Mouse (Mus musculus) thymus, postnatal 25 days (tissue): Measurements from ENCODE around the gene Cldnd1.

Source experiments
- DNase-seq: peaks from one replicate; pipeline ENCODE4 v3.0.0; 2022

Cldnd1 gene

DNA sequence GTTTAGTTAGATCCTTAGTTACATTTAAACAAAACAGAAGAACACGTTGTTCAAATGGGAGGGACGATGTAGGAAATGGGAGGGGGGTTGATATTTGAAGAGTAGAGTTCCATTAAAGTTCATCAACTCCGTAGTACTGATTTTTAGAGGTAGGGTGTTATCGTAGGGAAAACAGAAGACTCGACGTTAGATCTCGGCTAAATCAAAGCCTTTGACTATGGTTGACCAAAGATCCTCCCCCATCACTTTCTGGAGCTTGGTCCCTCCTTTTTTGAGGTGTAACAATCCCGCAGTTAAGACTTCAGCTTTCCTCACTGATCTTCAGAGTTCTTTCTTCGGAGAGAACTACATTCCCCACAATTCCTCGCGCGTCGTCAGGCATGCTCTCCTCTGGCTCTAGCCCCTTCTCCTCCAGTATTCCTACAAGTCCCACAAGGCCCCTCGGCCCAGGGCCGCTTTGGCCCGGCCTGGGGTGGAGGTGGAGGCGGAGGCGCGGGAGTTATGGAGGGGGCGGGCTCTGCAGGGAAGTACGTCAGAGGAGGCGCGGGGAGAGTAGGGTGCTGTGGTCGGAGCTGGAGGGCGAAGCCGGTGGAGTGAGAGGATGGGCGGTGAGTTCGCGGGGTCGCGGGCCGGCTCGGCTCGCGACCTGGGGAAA is at the start of gene Cldnd1:
TSS of gene Cldnd1 (plus strand) at position 434 of the 655 bp plus-strand sequence.
- peak; percentile 94 for DNase-seq

DNA sequence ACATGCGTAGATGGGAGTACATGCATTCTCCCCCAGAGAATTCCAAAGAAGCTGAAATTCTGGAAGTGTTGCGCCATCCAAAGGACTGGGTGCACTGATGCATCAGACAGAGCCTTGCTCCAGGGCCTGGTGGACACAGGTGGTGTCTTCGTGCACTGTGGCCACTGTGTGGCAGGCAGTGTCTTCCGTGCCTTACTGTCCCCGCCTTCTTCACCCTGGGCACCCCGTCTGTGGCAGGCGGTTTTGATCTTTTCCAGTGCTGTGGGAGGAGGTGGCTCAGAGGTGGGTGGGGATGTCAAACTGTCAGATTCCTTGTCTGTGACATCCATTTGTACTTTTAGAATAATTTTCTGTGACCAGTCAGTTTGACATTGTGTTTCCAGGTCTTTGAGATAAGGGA is 49.0 kb upstream of the Cldnd1 start:
- DNase-seq = no peak

DNA sequence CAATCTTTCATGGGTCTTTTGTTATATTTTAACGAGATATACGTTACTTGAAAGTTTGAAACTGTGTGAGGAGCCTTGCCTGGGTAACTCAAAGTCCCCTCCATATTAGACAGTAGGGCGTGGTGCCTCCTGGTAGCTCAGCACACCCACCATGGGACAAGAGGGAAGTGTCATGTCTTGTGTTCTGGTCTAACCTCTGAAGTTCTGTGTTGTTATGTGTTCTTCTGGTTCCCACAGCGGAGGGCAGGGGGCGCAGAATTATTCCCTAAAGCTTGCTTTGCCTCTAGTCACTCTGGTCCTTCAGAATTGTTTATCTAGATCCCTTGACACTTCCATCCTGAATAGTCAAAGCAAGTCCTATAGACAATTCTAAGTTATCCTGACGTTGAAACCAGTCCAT is 45.7 kb upstream of the Cldnd1 start:
- no peak for DNase-seq

DNA sequence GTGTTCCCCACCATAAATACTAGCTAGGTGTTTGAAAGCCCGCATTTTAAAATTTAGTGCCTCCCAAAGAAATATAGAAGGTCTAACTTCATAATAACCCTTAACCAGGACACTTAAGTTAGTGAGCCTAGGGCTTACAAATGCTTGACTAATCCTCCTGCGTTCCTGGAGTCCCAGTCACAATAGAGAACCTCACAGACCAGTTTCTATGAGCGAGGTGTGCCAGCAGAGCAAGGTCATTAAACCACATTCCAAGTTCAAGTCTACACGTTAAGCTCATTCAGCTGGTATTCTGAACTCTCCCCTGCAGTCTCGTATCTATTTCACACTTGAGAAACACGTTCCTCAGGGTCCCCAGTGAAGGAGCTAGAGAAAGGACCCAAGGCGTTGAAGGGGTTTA is 44.8 kb upstream of the Cldnd1 start:
- DNase-seq = no peak

DNA sequence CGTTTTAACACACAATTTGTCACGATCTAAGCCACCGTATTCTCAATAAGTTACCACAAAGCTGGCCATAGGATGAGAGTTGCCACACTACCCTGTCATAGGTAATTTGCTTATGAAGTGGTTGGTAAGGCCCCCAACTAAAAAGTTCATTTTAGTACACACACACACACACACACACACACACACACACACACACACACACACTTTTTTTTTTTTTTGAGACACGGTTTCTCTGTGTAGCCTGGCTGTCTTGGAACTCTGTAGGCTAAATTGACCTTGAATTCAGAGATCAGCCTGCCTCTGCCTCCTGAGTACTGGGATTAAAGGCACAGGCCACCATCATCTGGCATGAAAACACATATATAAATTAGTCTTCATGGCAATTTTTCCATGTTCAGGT is 43.8 kb upstream of the Cldnd1 start:
- no peak for DNase-seq

DNA sequence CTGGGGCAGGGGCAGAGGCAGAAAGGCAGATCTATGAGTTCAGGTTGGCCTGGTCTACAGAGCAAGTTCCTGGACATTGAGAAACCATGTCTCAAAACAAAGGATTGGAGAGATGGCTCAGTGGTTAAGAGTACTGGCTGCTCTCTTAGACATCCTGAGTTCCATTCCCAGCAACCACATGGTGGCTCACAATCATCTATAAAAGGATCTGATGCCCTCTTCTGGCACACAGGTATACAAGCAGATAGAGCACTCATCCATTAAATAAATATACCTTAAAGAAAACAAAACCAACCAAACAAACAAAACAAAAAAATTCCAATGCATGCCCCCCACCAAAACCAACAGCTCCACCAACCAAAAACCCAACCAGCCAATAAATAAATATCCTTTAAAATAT is 43.2 kb upstream of the Cldnd1 start:
- no peak for DNase-seq

DNA sequence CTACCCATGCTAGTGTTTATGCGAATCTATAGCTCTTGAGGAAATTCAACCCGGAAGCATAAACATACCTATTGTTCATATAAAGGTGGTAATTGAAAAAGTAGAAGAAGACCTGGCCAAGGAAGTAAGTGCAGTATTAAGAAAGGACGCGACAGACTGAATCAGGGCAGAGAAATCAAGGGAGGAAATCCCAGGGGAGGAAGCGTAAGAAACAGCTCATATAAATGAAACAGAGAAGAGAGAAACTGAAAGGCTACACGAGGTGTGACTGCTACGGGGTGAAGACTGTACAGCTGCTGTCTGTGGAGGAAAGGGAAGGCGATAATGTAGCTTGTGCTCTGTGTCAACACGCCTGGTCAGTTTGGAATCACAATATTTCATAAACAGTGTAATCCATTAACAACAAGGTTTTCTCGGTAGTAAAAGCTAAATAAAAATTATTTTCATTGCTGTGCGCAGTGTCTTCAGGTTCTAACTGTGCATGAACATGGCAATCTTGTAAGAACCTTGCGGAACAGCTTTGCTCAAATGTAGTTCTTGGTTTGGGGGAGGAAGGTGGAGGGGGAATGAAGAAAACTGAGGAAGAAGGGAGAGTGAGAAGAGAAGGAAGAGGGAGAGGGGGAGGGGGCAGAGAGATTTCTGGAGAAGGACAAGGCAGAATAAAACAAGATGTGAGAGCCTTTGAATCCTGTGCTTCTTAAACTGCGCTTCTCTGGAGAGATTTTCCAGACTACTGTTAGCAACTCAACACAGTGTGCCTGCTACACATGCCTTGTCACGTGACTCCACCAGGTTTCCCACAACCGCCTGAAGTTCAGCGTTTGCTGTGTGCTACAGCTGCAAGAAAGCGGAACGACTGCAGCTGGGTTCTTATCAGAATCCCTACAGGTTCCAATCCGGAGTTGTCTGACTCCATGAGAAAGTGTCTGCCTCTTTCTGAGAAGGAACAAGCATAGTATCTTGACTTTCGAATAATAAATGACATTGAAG is 41.9 kb upstream of the Cldnd1 start:
- DNase-seq = peak; percentile 10

DNA sequence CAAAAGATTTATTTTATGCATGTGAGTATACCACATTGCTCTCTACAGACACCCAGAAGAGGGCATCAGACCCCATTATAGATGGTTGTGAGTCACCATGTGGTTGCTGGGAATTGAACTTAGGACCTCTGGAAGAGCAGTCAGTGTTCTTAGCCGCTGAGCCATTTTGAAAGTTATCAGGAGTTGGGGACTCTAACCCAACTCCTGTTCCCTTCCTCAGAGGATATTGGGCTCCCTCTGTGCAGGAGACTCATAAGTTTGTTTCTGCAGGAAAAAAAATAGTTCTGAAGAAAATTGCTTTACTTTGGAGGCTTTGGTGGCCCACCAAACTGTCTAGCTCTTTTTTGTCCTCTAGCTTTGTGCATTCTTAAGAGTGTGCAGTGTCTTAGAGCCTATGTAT is 39.2 kb upstream of the Cldnd1 start:
- no peak for DNase-seq

DNA sequence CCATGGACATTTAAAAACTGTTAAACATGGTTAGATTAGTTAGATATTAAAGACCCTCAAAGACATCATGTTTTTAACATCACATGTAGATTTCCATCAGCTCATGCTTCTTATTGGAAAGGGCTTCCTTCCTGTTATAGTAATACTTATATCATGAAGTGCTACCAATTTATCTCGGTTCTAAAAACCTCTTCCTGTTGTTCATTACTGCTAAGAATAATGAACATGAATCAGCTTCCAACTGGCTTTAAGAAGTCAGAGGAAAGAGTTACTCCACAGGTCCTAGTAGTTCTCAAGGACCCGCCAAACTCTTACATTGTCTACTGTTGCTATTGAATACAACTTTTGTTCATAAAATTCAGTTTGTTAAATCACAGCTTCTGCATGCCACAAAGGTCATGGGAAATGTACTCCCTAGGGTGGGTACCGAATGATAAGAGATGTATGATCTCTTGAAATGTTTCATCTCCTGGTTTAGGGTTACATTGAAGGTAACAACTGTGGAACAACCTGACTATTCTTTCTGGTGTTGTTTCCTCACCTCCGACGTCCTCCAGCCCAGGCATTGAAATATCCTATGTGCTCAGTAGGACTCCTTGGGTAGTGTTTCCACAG is 38.0 kb upstream of the Cldnd1 start:
- DNase-seq = no peak

DNA sequence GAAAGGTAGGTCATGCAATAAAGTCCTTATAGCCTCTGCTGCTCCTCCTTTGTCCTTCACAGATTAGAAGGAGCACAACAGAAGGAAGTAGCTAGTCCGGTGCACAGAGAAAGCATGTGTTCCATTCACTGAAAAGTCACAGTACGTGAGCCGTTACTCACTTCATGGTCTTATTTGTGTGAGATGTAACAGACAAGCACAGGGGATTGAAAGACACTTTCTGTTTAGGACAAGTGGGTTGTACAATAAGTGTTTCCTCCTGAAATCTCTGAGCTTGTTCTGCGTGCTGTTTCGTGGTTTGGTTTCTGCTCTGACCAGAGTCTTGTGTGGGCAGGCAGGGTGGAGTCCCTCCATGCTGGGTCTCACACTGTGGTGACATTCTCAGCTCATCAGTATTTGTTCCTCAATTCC is 37.4 kb upstream of the Cldnd1 start:
- no peak for DNase-seq

DNA sequence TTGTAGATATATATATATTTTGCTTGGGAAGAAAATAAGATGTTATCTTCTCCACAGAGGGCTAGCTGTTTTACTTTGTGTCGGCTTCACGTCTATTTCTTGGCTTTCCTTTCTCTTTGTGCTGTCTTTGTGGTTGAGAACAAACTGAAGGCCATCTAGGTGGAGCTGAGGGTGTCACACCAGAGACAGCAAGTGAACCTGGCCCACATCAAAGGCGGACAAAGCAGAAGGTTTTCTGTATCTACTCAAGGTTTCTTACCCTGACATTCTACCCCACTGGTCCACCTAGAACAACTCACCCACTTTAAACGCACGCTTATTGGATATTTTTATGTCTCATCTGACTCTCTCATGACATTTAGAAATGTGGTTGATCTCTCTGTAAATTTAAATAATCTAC is 33.6 kb upstream of the Cldnd1 start:
- no peak for DNase-seq

DNA sequence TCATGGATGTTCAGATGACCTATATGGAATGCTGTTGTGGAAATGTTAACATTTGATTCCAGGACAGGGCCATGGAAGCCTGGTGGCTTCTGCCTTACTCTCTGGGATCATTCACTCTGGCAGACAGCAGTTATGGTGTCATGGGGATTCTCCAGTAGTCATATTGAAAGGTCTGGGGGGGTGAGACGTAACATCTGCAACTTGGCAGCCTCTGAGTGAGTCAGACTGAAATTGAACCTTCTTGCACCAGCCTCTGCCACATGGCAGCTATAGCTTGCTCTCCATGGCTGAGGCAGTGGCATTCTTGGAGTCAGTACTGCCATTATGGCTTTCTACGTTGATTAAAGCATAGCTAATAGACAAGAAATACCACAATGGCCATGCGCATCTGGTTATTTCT is 30.9 kb upstream of the Cldnd1 start:
- DNase-seq = no peak

DNA sequence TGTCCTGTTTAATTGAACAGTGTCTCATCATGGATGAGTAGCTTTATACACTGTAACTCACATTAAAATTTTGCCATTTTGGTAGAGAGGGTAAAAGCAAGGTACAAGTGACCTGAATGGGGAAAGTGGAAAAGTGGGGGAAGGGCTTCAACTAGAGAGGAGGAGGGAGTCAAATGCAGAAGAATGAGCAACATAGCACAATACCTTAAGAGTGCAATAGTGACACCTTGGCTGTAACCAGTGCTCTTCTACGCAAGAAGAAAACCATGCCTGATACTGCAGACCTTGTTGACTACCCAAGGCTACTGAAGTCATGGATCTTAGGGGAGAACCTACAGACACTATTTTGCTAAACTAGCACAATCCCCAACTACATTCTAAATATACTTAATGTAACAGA is 30.4 kb upstream of the Cldnd1 start:
- no peak for DNase-seq

DNA sequence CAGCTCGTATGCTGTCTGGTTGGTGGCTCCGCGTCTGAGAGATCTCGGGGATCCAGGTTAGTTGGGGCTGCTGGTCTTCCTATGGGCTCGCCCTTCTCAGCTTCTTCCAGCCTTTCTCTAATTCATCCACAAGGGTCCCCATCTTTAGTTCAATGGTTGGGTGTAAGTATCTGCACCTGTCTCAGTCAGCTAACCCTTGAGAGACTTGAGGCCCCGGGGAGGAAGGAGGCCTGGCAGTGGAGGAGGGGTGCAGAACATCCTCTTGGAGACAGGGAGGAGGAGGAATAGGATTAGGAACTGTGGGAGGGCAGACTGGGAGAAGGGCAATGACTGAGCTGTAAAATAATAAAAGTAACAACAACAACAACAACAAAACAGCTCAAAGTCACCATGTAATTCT is 27.5 kb upstream of the Cldnd1 start:
- no peak for DNase-seq

DNA sequence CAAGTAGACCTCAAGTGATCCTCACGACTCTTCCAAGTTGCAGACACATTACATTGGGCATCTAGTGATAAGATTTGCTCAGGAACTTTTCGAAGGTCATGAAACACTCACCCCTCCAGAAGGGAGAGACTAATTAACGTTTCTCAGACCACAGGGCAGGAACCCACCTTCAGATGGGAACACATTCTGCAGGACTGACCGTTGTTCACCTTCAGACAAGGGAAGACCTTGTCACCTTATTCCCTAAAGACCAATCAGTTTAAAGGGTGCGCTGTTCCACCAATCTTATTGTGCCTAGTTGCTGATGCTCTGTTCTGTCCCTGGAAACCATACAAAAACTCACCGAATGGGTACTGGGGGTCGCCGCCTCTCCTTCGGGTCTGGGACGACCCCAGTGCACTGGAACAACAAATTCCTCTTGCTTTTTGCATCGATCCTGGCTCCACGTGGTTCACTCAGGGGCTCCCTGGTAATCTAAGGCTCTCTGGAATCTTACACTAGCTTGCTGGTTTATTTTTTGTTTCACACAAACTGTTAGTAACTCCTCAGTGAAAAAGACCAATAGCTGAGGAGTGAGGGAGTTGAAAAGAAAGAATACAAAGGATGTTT is 26.8 kb upstream of the Cldnd1 start:
- no peak for DNase-seq

DNA sequence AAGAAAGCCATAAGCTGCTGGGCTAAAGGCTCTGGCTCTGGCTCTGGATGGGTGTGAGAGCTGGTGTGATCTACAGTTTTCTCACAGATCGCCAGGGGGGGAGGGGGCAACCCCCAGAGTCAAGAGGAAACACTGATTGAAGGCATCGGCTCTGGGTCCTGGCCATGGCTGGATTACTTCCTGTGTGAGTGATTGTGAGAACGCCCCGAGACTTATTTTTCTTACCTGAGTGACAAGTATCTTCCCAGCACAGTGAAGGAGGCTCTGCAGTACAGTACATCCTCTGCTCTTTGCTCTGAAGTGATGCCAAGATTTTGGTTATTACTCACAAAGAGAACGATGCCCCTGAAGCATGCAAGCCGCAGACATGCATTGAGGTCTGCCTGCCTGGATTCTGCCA is 25.9 kb upstream of the Cldnd1 start:
- no peak for DNase-seq

DNA sequence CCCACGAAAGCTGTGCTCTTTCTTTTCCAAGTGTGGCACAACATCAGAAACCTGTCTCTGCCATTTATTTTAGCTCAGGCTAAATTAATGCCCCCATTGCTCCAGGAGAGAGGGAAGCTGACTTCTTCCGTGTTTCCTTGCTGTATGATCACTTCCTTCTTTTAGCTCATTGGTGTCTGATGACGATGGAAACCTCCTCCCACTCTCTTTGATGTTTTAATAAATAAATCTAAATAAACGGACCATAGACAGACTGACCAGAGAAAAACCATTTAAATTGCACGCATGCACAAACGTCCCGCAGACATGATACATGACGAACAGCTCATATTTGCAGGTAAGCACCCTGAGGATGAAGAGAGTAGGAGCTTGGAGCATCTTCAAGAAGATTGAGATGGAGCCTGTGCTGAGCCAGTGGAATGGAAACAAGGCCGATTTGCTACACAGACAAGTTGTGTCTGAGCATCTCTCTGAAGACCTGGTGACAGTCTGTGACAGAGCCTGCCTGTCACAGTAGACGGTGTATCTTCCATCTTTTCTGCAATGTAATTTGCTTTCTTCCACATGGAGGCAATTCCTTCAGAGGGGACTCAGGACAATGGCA is 25.3 kb upstream of the Cldnd1 start:
- DNase-seq = no peak

DNA sequence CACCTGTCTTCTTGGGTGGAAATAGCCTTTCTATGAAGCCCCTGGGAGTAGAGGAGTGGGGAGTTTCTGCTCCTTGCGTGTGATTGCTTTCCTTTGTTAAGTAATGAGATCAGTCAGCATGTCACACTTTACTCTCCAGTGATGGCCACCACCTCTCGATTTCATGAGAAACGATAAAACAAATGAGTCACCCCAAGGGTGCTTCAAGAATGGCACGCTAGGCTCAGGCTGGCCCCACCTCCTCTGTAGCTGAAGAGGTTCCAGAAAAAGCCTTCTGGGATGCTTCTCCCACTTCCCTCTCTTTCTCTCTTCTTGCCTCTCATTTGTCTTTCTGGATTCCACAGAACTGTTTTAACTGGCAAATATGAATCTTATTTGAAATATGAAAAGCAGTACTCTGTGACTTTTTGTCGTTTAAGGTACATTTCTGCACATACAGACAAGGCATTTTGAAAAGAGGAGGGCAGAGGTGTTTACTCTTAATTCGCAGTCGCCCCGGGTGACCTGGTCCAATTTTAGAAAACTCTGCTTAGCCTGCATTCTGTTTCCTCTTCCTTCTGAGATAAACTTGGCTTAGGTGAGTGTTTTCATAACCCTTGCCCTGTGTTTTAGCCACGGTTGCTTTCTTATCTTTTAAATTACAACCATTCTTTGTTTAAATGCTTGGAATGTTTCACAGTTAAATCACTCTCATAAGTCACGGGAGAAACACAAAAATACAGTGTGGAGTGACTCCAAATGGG is 24.2 kb upstream of the Cldnd1 start:
- no peak for DNase-seq

DNA sequence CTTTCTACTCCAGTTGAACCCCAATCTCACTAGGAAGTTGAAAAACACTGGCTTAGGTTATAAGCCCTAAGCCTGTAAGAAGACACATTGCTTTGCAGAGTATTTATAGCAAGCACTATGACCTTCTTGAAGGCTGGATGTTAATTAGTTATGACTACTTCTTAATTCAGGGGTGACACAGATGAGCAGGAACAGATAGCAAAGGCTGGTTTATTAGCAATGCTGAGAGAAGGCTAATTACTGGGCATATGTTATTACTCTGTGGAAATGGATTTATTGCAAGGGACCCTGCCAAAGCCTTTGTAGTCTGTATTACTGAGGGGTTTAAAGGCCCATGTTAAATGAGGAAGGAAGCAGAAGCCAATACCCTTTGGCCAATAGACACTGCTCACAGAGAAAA is 22.7 kb upstream of the Cldnd1 start:
- DNase-seq = no peak

DNA sequence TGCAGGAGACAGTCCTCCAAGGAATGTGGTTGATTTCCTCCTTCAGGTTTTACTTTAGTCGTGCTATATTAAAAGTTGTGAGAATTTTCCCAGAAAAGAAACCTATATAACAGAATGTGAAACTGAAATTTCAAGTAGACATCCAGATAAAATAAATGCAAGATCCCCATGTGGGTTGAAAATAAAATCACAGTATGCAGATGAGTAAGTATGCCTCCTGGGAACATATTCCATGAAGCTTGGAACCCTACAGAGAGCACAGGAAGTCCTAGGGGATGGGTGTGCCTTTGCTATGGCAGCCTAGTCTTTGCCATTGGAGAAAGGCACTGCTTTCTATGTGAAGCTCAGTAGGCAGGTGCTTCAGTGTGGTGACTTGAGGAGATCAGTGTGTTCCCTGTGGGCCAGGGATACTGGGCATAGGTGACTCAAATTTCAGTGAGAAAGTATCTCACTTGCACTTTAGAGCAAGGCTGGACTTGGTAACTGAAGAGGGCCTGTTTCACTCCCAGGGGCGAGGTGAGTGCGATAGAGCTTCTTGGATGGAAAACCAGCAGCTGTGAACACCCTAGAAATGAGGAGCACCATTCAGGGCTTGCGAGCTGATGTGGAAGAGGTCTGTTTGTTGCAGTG is 20.3 kb upstream of the Cldnd1 start:
- DNase-seq = no peak

DNA sequence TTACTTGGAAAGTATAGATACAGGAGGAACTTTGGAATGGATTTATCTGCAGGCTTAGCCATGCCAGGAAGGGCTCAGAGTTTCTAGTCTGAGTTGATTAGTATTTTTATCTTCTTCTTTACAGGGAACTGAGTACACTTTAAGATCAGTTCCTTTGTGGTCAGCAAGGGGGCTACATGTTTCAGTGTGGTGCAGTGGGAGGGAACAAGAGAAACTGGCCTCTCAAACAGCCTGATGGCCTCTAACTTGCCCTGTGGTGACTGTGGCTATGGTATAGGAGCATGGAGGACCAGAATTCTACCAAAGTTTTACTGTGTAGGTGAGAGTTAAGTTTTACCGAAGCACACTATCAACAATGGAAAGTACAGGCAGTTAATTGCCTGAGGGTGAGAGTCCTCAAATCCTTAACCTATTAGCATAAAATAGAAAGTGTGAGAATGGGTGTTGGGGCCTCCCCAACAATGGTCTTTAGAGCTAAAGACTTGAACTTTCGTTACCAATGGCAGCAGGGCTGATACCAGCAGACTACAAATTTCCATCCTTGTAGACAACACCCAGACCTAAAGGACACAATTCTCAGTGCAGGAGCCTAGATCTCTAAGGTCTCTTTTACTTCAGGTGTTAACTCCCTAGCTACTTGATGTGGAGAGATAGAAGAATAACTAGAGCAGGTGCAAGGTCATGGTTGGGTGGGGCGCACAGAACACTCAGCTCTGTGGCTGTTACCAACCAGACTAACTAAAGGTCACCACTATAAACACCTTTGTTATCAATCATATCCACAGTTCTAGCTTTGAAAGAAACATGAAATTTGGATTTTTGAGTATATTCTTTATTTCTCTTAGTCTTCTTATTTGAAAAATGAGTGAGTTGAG is 18.9 kb upstream of the Cldnd1 start:
- DNase-seq = no peak
